Mouse (Mus musculus) brain, embryonic 14.5 days (tissue): Measurements from ENCODE around the gene Disp1.

Experiments used
- CTCF ChIP-seq: fragments of 200-500 bp; IDR thresholded peaks from 2 replicates; pipeline ENCODE4 v1.5.1; 2012; ENCODE audit warnings: inconsistent platforms, mild to moderate bottlenecking, moderate library complexity, borderline replicate concordance; ENCODE audit not compliant: insufficient read depth, insufficient read length; ENCODE audit errors: extremely low read depth
- POLR2A ChIP-seq: fragments of 200-500 bp; IDR thresholded peaks from 2 replicates; pipeline ENCODE4 v1.6.1; 2012; ENCODE audit warnings: mild to moderate bottlenecking, inconsistent platforms, borderline replicate concordance; ENCODE audit not compliant: poor library complexity, insufficient read depth, insufficient read length, severe bottlenecking; ENCODE audit errors: extremely low read depth

DNA sequence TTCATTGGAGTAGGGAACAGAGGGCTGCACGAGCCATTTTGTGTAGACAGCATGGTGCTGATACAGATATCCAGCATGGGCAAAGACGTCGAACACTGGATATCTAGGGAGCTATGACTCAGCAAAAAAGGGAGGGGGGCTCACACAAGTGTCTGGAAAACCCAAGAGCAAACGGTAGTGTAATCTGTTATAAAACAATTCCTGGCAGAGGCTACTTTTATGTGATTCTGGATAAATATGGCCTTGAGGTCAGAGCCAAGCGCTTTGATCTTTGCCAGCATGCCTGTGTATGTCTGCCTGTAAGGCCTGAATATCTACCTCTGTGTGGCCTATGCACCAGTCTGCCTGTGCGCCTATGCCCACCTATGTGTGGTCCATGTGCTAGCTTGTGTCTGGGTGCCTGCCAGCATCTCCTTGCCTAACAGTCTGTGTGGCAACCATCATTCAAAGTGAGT lies 8.5 kb downstream of the Disp1 start:
- TF ChIP-seq CTCF, result no peak
- no peak for TF ChIP-seq POLR2A
